Mouse (Mus musculus): ENCODE results near the gene Trim25.

GRCm38 (mm10) chr11:88999723-89000526 lies 749 bp downstream of the Trim25 start:
- TF ChIP-seq CTCF (IDR thresholded peaks at IDR 0.05; ENCODE audit: insufficient read depth, low read length) (no peak), POLR2A (IDR thresholded peaks at IDR 0.05; ENCODE audit: borderline replicate concordance, extremely low read depth, low read depth, low read length) (no peak)
